Mouse (Mus musculus): ENCODE data around the gene Hk2. TPM values are rescaled to one million over a fixed set of nuclear protein-coding genes. Genes with fewer than 3 reads are reported as not detected.

The Hk2 gene
- total RNA-seq, 2 experiments from 2014 or later: 9.3 to 11.2 TPM

DNA sequence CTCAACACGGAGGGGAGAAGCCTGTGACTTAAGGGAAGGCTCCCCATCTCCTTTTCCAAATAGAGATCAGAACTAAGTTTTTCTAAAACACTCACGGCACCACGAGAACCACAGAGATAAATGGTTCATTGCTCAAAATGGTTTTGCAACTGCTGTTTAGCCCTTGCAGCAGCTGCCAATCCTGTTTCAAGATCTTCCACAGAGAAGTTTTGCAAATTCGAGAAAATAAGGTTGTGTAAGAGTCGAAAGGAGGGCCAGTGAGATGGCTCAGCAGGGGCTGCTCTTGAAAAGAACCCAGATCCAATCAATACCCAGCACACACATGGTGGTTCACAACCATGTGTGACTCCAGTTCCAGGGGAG lies 32.8 kb downstream of the Hk2 start:
- no peak for DNase-seq (ENCODE audit: low spot score in 2 of 2)

DNA sequence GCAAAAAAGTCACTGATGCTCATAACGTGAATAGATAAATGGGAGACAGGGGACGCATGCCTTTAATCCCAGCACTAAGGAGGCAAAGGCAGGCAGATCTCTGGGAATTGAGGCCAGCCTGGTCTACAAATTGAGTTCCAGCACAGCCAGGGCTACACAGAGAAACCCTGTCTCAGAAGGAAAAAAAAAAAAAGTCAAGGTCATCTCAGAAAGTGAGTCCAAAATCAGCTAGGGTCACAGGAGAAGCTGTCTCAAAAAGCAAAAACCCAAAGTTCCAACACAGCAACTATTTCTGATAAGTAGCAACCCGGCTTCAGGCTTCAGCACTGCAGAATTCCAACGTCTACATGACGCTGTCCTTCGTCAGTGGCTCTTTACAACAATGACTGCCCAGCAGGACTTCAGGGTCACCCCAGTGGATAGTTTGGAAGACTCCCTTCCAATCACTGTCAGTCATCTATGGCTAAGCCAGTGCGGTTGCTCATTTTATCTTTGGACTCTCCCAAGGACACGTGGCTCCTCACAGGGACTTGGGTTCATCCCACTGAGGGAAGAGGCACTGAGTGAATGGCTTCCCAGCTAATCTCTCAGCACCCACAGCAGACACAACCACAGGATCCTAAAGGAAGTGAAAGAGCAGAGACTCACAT lies 33.3 kb downstream of the Hk2 start:
- DNase-seq (ENCODE audit: low spot score in 2 of 2): no peak

DNA sequence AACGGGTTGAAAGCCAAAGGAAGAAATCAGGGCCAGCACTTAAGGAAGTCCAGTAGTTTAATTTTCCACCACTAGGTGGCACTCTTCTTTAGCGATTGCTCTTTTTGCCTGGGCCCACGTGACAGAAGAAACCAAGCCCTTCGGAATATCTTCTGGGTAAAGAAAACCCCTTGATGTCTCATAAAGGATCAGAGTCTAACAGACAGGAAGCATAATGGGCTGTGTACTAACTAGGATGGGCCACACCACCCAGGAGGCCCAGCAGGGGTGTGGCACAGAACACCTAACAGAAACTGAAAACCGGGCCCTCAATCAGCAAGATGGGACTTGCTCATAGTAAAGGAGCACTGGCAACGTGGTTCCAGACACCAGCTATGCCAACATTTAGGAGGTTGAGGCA lies 34.0 kb downstream of the Hk2 start:
- DNase-seq (ENCODE audit: low spot score in 2 of 2): peak; percentile 48 to 77

DNA sequence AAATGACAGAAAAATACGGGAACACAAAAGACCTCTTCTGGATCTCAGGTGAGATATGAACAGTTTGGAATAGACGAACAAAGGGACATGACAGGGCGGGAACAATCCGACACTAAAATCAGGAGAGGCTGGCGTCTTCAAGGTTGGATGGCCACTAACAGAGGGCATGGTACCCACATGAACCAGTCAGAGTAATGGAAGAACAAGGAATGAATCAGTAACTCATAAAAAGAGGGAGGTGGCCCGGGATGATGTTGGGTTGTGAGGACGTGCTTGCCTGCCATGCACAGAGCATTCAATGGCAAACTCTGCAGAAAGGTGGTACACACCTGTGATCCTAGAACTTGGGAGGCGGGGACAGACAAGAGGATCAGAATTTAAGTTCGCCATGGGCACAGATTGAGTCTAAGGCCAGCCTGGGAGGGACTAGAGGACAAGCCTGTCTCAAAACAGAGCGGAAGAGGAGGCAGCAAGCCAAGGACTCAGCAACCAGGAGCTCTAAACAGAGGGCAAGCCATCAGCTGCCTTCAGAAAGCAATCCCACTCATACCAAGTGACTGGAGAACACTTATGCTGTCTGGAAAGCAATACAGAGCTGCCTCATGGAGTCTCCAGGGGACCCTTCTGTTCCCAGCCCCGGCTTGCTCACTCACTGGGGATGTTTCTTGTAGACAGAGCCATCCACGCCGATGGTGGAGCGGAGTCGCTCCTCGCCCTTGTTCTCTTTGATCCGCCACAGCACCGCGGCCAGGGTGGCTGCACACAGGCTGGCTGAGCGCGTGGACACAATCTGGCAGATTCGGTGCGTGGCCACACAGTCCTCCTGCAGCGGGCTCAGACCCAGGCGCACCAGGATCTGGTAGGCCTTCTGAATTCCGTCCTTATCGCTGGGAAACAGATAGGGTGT lies 36.4 kb downstream of the Hk2 start:
- DNase-seq (ENCODE audit: low spot score in 2 of 2): no peak

DNA sequence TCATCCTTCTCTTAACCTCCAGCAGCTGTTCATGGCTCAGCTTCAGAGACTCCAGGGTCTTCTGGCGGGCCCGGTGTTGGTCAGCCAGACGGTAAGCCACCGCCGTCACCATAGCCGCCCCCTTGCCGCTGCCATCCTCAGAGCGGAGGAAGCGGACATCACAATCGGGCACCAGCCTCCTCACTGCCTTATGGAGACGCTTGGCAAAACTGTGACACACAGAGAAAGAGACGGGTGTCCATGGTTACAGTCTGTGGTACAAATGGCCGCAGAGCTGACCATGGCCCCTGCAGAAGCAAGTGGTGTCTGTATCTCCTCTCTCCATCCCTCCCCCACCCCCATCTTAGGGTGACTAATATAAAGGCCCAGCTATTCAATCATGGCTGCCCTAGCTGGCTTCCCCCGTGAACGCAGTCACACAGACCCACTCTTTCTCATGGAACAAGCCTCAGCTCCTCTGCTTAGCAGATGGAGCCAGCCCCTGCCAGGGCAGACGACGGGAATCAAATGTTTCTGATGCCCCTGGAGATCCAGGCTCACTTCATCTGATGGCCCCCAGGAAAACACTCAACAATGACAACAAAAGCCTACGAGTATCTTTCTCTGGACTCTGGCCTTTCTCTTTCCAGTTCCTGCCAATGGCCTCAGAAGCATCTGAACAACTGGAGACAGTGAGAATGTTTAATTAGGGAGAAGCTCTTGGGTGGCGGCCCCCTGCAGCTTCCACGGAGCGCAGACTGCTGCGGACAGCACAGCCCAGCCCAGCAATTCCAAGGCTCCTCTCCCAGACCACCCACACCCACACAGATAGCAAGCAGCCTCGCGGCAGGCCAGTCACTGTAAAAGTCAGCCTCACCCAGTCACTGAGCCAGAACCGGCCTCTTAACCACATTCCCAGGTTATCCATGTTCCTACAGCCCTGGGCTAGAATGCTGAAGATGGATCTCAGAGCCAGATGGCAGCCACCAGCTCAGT lies 37.3 kb downstream of the Hk2 start:
- DNase-seq (ENCODE audit: low spot score in 2 of 2): peak; percentile 46 to 52

DNA sequence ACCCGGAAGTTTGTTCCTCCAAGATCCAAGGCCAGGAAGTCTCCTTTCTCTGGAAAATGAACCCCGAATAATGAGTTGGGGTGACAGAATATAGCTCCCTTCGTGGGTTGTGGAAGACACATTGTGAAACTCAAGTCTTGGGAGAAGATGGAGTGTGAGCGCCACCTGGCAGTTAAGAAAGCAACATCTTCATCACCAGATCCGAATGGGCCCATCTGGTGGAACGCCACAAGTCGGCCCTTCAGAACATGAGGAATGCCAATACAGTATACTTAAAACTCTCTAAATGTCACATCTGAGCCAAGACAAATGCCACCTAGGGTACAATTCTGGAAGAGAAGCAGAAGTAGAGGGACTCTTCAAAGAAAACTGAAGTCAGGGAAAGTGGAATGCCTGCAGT lies 38.9 kb downstream of the Hk2 start:
- DNase-seq (ENCODE audit: low spot score in 2 of 2): peak in 1 of 2 experiments; percentile 45

DNA sequence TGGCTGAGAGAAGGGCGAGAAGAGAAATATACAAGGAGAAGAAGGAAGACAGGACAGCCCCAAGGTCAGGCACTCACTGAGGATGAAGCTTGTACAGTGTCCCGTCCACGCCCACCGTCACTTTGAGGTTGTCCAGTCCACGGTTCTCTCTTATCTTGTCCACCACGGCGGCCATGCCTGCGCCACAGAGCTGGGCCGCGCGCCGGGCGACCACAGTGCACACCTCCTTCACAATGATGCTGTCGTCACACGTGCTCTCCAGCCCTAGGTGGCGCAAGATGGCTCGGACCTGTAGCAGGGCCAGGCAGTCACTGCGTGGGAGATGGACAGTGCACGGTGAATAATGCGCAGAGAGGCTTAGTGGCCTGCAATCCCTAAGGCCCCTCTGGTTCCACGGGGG lies 45.6 kb downstream of the Hk2 start:
- no peak for DNase-seq (ENCODE audit: low spot score in 2 of 2)

DNA sequence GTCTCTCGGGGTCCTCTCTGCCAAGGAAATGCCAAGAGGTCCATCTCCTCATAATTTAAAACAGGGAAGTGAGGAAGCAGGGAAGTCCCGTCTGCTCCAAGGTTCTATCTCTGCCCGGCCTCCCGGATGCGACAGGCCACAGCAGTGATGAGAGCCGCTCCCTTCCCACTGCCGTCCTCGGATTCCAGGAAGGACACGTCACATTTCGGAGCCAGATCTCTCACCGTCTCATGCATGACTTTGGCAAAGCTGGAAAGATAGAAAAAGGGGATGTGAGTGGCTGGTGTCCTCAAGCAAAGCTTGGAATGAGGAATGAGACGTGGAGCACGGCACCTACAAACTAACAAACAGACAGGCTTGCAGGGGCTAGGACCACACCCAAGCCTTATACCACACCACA lies 47.0 kb downstream of the Hk2 start:
- no peak for DNase-seq (ENCODE audit: low spot score in 2 of 2)

DNA sequence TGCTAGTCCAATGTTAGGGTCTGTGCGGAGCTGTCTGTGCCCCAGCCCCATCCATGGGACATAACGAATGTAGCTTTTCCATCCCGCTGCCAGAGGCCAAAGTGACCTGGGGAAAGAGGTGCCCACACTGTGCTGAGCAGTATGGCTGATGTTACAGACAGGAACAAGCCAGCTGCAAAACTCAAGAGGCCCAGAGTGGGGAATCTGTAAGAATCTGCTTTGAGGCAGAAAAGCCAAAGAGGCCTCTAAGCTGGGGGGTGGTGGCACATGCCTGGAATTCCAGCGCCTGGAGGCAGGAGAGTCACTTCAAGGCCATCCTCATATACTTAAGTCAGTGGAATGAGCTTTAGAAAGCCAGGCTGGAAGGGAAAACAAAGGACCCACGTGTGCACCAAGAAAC lies 50.9 kb downstream of the Hk2 start:
- no peak for DNase-seq (ENCODE audit: low spot score in 2 of 2)

DNA sequence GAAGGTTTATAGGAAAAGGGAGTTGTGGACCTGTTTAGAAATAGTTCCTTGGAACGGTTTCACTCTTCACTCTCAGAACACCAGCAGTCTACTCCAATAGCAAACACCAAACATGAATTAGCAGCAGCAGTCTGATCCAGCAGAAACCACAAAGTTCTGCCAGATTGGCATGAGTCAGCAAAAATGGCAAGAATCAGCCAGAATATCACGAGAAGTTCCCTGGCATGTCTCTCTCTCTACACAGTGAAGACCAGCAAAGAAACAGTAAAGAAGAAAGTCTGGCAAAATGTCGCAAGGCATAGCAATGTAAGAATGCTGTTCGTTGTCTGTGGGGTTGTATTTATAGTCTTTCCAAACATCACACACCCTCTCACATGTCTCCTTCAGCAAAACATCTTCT lies 58.1 kb downstream of the Hk2 start:
- no peak for DNase-seq (ENCODE audit: low spot score in 2 of 2)

DNA sequence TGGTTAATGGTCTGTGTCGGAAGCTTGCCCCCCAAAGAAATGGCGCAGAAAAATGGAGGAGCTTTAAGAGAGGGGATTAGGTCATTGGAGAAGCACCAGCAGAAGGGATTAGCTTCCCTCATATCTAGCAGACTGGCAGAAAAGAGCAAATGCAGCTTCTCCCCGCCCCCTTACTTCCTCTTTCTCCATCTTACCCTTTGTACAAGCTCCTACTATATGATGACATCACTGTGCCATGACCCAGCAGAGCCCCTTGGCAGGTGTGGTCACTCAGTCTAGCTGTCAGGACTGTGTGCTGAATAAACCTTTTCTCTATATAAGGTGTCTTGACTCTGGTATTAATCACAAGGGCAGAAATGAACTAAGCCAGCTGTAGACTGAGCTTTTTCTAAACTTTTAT lies 58.6 kb downstream of the Hk2 start:
- DNase-seq (ENCODE audit: low spot score in 2 of 2): no peak

DNA sequence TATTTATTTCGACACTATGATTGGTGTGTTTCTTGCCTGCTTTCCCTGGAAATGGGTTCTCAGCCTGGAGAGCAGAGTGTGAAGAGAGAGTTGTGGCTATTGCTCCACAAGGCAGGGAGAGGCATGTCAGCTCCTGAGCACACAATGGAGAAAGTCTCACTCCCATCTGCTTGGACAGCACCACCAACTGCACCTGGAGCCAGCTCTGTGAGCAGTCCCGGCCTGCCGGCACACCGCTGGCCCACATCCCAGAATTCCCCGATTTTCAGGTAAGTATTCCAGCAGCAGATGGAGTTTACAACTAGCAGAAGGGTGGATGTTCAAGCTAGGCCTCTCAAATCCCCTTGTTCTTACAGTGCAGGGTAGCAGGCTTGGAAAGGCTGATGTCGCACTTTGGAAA lies 59.0 kb downstream of the Hk2 start:
- DNase-seq (ENCODE audit: low spot score in 2 of 2): no peak

DNA sequence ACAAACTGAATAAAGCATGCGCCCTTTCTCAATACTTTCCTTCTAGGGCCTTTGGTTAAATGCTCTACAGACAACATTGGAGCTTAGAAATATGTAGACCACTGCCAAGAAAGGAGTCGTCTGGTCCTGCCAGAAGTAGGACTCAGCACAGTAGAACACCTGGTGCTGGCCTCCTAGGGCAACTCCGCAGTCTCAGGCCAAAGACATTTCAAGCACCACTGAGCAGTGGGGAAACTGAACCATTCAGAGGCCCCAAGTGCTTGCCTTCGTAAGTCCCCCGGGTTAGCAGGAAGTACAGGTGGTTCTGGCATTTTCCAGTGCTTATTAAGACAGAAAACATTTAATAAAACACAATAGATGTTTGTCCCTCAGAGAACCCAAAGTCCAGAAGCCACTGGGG lies 59.4 kb downstream of the Hk2 start:
- no peak for DNase-seq (ENCODE audit: low spot score in 2 of 2)

DNA sequence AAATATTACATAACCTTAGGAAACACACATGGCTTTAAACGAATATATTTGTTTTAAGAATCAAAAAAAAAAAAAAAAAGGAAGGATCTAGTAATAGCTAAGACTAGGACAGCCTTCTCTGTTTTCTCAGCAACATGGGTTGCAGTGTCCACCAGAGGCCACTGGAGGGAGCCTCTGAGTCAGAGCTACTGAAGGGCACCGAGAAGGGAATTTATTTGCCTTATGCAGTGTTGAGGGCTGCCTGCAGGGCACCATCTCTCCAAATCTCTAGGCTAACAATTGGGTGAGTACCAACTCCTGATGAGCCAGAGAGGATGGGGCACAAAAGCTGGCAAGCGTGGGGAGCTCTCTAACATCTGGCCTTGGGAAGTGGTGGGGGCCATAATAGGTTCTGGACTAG lies 60.0 kb downstream of the Hk2 start:
- peak; percentile 74 to 83 for DNase-seq (ENCODE audit: low spot score in 2 of 2)

DNA sequence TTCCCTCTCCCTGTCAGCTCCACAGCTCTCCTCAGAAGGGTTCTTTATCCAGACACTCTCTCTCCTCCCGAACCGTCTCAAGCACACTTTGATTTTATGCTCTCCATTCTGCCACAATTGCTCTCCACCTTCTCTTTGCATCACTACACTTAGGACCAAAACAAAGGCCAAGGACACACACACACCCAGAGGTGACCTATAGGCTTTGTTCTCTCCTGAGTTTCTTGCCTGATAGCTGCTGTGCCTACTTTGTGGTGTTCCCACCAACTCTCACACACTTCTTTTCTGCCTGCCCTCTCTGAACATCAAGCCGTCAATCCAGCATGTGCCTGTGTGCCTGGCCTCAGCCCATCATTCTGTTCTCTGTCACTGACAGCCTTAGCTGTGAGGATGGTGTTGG lies 66.5 kb downstream of the Hk2 start:
- DNase-seq (ENCODE audit: low spot score in 2 of 2): peak in 1 of 2 experiments; percentile 31

DNA sequence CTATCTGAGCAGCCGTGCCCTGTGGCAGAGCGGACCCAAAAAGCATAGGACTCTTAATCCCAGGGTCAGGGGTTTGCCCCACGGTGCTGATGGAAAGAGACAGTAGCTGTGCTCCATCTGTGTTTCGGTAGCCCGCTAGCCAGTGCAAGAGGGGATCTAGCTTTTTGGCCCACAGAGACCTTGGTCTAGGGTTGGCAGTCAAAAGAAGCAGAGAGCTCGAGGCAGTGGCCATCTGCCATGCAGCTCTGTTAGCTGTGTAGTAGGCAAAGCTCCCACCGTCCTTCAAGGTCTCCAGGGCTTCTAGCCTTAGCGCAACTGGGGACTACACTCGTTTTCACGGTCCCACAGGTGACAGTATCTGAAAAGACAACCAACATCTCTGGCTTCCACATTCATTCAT lies 67.0 kb downstream of the Hk2 start:
- DNase-seq (ENCODE audit: low spot score in 2 of 2): no peak

DNA sequence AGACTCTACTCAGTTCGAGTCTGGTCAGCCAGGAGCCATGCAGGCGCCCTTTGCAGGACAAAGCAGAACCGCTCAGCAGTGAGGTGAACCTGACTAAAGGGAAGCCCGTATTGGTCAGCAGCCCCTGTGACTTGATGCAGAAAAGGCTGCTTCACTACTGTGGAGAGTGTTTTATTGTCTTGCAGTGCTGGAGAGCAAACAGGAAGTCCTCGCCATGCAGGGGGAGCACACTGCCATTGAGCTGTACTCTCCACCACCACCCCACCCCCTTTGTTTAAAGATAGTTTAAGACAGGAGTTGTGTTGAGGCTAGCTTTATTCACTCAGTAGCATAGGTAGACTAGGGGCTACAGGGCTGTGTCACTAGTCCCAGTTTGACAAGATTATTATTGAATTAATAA lies 69.0 kb downstream of the Hk2 start, which contains the start of gene Pole4:
TSS of gene Pole4 (minus strand) at position 145 of the 400 bp plus-strand sequence.
- DNase-seq (ENCODE audit: low spot score in 2 of 2): no peak

DNA sequence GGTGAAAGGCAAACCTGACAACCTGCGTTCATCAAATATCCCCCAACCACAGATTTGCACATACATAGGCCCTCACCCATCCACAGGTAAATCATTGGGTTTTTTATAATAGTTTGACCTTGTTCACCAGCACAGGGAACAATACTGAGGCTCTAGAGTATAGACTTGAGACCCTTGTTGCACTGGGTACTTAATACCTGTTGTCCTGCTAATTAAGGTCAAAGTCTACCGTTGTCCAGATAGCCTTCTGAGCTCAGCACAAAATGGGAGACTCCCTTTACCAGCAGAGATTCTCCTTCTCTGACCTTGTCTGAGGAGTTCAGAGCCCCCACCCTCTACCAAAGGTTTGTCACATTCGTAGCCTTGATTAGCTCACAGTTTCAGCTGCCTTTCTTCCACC lies 70.5 kb downstream of the Hk2 start:
- DNase-seq (ENCODE audit: low spot score in 2 of 2): no peak

DNA sequence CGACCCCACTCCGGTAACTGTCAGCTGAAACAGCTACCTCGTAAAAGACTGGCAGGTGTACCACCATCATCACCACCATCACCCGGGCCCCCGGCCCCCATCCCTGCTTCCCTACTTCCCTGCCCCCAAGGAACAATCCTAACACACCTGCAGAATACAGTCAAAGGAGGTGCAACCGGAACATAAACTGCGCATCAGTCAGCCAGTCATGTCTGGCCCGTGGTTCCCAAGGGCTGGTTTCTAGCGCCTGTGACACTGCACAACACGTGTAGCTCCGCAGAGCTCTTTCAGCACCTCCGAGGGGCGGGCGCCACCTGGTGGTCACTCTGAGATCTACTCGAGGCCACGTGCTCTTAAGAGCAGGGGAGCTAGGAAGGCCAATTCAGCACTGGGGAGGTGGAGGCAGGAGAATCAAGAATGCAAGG lies 71.6 kb downstream of the Hk2 start:
- peak; percentile 81 to 84 for DNase-seq (ENCODE audit: low spot score in 2 of 2)

DNA sequence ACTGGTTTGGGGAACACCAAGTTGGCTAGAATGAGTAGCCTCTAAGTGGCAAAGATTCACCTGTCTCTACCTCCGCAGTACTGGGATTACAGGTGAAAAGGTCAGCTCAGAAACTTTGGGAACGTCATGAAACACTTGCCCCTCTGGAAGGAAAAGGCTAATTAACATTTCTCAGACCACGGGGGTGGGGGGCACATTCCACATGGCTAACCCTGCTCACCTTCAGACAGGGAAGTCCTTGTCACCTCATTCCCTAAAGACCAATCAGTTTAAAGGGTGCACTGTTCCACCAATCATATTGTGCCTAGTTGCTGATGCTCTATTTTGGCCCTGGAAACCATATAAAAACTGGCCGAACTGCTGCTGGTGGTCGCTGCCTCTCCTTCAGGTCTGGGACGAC lies 73.0 kb downstream of the Hk2 start:
- no peak for DNase-seq (ENCODE audit: low spot score in 2 of 2)

DNA sequence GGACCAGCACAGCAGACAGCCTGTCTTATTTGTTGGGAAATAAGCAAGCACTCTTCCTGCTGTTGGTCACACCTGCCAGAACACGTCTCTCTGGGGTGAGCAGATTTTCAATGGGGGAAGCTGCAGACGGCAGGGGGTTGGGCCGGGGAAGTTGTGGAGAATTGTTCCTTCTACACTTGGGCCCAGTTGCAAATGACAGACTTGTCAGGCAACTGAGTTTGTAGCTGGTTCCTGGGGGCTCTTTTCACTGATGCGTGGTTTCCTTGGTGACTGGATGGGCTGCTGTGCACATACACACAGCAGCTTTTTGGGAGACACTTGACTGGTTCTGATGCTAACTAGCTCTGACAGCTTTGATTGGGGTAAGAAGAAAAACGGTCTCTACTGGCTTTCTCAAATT lies 74.4 kb downstream of the Hk2 start:
- no peak for DNase-seq (ENCODE audit: low spot score in 2 of 2)

DNA sequence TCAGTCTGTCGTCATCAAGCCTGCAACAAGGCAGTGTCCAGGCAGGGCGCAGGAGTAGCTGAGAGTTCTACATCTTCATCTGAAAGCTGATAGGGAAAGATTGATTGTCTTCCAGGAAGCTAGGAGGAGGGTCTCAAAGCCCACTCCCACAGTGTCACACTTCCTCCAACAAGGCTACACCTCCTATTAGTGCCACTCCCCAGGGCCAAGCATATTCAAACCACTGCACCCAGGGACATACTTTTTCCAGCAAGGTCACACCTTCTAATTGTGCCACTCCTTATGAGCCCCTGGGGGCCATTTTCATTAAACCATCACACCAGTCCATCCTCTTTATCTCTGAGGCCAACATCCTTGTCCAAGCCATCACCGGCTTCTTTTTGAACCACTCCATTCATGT lies 77.5 kb downstream of the Hk2 start:
- DNase-seq (ENCODE audit: low spot score in 2 of 2): no peak
